20 mouse cellular contexts compared by ENCODE assay signal in the genomic region with DNA sequence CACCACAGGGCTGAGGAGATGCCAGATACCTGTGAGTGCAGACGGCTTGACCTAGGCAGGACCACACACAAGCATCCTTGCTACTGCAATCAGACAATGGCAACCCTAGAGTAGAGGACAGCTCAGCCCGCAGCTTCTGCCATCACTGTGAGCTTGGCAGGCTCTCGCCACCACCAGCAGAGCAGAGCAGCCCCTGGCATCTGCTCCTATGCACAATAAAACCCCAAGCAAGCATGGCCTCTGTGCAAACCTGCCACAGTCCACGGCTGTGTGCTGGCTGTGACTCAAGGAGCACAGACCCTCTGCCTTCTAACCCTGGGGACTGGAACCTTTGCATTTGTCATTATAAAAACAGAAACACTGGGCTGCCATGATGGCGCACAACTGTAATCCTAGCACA. TPM values are rescaled to one million over a fixed set of nuclear protein-coding genes. Genes with fewer than 3 reads are reported as not detected.
DNase-seq lines count a peak whose midpoint lies in the region; ATAC-seq lines count a peak whose summit lies in the region.
"Had no signal": no experiment of that assay in that cellular context is flagged by ENCODE, and none has a peak within 500 bp of the region (broad histone marks: within the 10 kb centered on the region; RNA-seq: fewer than 3 reads in every experiment).

No protein-coding gene starts in this region.

- H3K4me3 ChIP-seq in embryonic facial prominence, embryonic 10.5 days: no peak overlapping the region
- H3K4me3 ChIP-seq: erythroblast, embryonic 14.5 days; forebrain, embryonic 13.5 days; lung, embryonic 15.5 days; midbrain, embryonic 12.5 days had no signal

- intact Hi-C loops in left cerebral cortex, postnatal 4 days (cut with DNase I): no loop called here

- H3K9me3 ChIP-seq in embryonic facial prominence, embryonic 10.5 days: peaks cover 14% of the 10 kb centered on the region
- H3K9me3 ChIP-seq: lung, embryonic 15.5 days had no signal

- peak overlapping the region; percentile 40 for H3K27ac ChIP-seq in embryonic facial prominence, embryonic 10.5 days (replicated peaks)
- H3K27ac ChIP-seq: forebrain, embryonic 13.5 days; liver, embryonic 14.5 days; lung, embryonic 15.5 days; midbrain, embryonic 12.5 days had no signal

- peaks cover 4% of the 10 kb centered on the region; the same call in 1 of the 2 replicates for H3K27me3 ChIP-seq in embryonic facial prominence, embryonic 10.5 days (replicated peaks; ENCODE audit: low read depth, poor library complexity, severe bottlenecking)
- H3K27me3 ChIP-seq: lung, embryonic 15.5 days; midbrain, embryonic 12.5 days had no signal

- no peaks in the 10 kb centered on the region for H3K36me3 ChIP-seq in embryonic facial prominence, embryonic 10.5 days (replicated peaks)
- H3K36me3 ChIP-seq: lung, embryonic 15.5 days; midbrain, embryonic 12.5 days had no signal

- H3K4me1 ChIP-seq in embryonic facial prominence, embryonic 10.5 days: peaks cover 30% of the 10 kb centered on the region
- H3K4me1 ChIP-seq: forebrain, embryonic 13.5 days; lung, embryonic 15.5 days; midbrain, embryonic 12.5 days had no signal

- WGBS in embryonic facial prominence, embryonic 10.5 days: 80% methylated on average over 5 of the region's 5 CpGs

- DNase-seq in left cerebral cortex, postnatal 4 days: peak; percentile 72
- DNase-seq in left cerebral cortex, adult 9 months (ENCODE audit: low spot score in 2 of 2): no peak
- peak; percentile 22 for DNase-seq in cerebellum, adult 11 months
- DNase-seq in cerebellum, adult 8-10 months: peak; percentile 23
- no peak for DNase-seq in embryonic facial prominence, embryonic 10.5 days (ENCODE audit: low spot score)
- DNase-seq: adrenal gland, postnatal 10 days; gastrocnemius, postnatal 36 days; heart, postnatal 10 days; kidney, adult 9 months; kidney, postnatal 36 days; right cerebral cortex, postnatal 14 days; spleen, adult 18-20 months; thymus, postnatal 36 days had no signal

- ATAC-seq in activated CD4-positive, CD25-positive, alpha-beta regulatory T cell, adult 4 months: no peak
- no peak for ATAC-seq in megakaryocyte progenitor cell, adult 5-6 weeks (replicated peaks; ENCODE audit: poor library complexity)
- ATAC-seq: forebrain, embryonic 13.5 days had no signal

RNA-seq across cellular contexts. Expression of gene Ets2, which starts 41.0 kb away (rescaled TPM):
- 10 to 100 TPM; 42.5 to 44.0 TPM for total RNA-seq in left cerebral cortex, postnatal 4 days (2021)
- 32.6 and 33.2 TPM in 2 replicates for polyA plus RNA-seq in embryonic facial prominence, embryonic 10.5 days (2016; fragmentation: Nextera tagmentation; extraction: Ambion mirVana)
- polyA plus RNA-seq in activated CD4-positive, CD25-positive, alpha-beta regulatory T cell, adult 4 months (2017; shearing (Covaris generic)): 1 to 10 TPM; 4.2 to 4.3 TPM
- 9.9 and 12.1 TPM in 2 replicates for total RNA-seq in megakaryocyte progenitor cell, adult 5-6 weeks (2015)
- total RNA-seq in megakaryocyte progenitor cell, adult 5-6 weeks (2017): 7.0 and 9.8 TPM in 2 replicates

Comparison
In these comparisons a context has a peak if more than half of its experiments do, and no peak if none do; other contexts are left out.
1. DNase-seq: peak in left cerebral cortex, postnatal 4 days (single experiment), cerebellum, adult 11 months (single experiment) and cerebellum, adult 8-10 months (single experiment); none in left cerebral cortex, adult 9 months (0 of 2) and embryonic facial prominence, embryonic 10.5 days (single experiment).